Mouse (Mus musculus): ENCODE results near the gene Gm10697.
"Not testable (repeated sequence)": the region's sequence is repeated elsewhere in the genome, so short reads cannot be mapped to it uniquely, and the experiment has no call there.

Gm10697 gene

DNA sequence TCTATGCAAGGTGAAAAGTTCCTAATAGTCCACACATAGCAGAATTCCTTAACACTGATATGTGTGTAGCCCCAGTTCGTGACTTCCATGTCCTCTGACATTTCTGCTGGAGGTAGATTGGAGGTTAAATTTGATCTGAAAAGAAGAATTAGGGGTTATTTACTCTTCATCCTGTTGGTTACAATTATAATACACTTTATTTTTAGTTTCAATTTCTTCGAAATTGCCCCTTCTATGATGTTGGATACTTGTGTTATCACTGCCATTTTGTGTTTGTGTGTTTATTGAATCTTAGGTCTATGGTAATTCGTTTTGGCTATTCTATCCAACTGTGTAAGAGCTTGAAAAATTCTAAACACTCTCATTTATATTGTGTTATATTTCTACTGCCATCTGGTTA is at the start of gene Gm10697:
TSS of gene Gm10697 (minus strand) at position 101 of the 400 bp plus-strand sequence.
- DNase-seq, result not testable (repeated sequence)

DNA sequence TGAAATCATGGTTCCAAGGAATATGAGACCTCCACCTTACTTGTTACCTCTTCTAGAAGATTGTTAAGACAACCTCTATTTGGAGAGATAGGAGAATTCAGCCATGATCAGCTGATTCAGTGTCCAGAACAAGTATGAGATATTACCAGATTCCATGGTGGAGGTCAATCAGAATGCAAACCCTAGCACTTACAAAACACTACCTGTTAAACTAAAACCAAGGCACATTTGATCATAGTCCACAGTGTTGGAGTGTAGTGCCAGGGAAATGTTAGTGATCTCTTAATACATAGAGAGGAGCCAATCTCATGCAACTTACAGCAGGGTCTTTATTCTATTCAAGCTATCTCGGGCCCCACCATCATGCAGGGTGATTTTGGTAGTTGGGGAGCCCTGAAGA is 42.6 kb upstream of the Gm10697 start:
- DNase-seq, result not testable (repeated sequence)

DNA sequence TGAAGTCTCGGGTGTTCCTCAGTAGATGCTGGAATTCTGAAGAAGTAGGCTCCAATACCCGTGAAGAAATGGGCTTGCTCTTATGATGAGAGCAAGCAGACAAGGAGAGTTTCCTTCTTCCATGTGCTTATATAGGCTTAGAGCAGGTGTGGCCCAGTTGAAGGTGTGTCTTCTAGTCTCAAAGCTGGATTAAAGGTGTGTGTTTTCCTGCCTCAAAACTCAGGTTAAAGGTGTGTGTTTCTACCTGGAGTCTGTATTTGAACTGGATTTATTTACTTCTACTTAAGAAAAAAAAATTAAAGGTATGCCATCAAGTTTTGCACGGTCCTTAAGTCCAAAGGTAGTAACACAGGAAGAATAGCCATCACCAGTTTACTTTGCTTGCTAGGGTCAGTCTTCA is 17.7 kb downstream of the Gm10697 start, which contains the start of gene Gm9125:
TSS of gene Gm9125 (minus strand) at position 101 of the 400 bp plus-strand sequence.
- DNase-seq, result not testable (repeated sequence)

DNA sequence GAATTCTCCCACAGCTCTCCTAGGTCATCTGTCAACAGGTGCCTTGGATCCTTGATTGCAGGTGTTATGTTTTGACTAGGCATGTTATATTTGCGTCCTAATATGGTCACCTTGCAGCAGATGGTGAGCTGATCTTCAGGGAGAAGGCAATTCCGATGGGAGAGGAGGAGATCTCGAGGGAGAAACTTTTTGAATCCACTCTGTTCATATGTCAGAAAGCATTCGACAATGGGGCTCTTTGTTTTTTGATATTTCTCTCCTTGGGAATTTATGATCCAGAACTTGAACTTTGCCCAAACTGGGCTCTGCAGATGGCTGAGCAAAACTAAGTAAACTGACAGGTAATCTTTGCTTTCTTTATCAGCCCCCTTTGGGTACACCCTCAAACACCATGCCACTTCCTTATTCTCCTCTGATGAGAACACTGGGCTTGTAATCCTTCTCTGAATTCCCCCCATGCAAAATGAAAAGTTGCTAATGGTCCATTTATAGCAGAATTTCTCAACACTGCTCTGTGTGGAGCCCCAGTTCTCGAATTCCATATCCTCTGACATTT is 22.8 kb downstream of the Gm10697 start:
- not testable (repeated sequence) for DNase-seq

DNA sequence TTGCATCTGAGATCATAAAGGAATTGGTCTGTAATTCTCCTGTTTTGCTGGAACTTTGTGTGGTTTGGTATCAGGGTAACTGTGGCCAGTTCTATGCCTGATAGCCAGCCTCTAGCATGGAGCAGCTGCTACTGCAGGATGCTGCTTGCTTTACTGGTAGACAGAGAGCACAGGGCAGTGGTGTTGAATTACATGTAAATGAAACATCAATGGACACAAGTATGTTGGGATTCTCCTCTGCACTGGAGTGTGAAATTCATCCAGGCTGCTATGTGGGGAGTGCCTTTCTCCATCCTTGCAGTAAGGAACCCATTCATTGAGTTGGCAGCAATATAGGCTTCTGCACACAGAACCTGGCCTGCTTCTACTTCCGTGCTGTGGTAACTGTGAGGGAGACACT is 34.2 kb downstream of the Gm10697 start:
- not testable (repeated sequence) for DNase-seq

DNA sequence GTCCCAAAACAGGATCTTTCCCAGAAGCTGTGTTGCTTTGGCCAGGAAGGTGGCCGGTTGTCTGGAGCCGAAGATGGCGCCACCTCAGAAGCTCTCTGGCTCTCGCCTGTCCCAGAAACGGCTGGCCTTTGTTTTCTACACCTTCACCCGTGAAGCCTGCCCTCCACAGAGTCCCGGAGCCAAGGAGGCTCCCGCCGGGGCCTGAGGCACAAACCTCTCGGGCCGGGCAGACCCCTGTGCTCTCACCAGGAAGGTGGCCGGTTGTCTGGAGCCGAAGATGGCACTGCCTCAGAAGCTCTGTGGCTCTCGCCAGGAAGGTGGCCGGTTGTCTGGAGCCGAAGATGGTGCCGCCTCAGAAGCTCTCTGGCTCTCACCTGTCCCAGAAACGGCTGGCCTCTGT is 38.0 kb downstream of the Gm10697 start:
- DNase-seq, result not testable (repeated sequence)

Measured in thymus, adult 18-20 months (tissue).